Mouse (Mus musculus) lung, postnatal 0 days (tissue): ENCODE data around the gene Ccdc27.

Source experiments
- CTCF ChIP-seq: IDR thresholded peaks from 2 replicates; pipeline ENCODE4 v1.5.1; 2016; ENCODE audit warnings: antibody characterized with exemption, mild to moderate bottlenecking
- EP300 ChIP-seq: IDR thresholded peaks from 2 replicates; pipeline ENCODE4 v1.6.1; 2016; ENCODE audit warnings: antibody characterized with exemption, mild to moderate bottlenecking, control low read depth

DNA sequence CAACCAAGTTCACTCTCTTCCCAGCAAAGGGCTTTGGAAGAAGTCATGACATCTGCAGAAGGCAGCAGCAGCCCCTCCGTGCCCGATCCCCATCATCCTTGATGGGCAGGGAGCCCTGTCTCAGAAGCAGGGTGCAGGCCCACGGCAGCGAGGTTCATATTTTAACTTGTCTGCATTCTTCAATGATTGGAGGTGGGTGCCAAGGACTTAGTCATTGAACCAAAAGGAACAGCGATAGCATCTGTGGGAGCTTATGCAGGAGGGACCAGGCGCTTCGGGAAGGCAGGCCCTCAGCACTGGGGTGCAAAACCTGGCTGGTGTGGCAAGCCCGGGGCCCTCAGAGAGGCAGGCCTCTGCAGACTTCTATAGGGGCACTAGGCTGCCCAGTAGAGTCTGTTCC lies 44.0 kb upstream of the Ccdc27 start:
- TF ChIP-seq CTCF, result no peak
- TF ChIP-seq EP300, result no peak
